Mouse (Mus musculus) stomach, embryonic 16.5 days (tissue): ENCODE measurements around the gene Tbx4. TPM values are rescaled to one million over a fixed set of nuclear protein-coding genes. Genes with fewer than 3 reads are reported as not detected.

ENCODE experiments used
- ATAC-seq: fragments of 200-750 bp; cut with Nextera tagmentation; 2 replicates; pipeline ENCODE4 v1.8.0; 2017; ENCODE audit warnings: moderate number of reproducible peaks, moderate TSS enrichment; ENCODE audit not compliant: insufficient read depth, low FRiP score
- H3K27ac ChIP-seq: fragments of 300-500 bp; sonication (generic); 2 replicates; pipeline ENCODE4 v1.5.1; 2014; ENCODE audit warnings: low read length
- H3K27me3 ChIP-seq: fragments of 300-500 bp; sonication (generic); 2 replicates; pipeline ENCODE4 v1.6.1; 2014; ENCODE audit warnings: low read length, control low read depth, mixed read lengths; ENCODE audit not compliant: control insufficient read depth, insufficient read depth
- H3K36me3 ChIP-seq: fragments of 300-500 bp; sonication (generic); 2 replicates; pipeline ENCODE4 v1.6.1; 2014; ENCODE audit warnings: low read length; ENCODE audit not compliant: control insufficient read depth, insufficient read depth
- H3K4me1 ChIP-seq: fragments of 300-500 bp; sonication (generic); 2 replicates; pipeline ENCODE4 v1.6.1; 2014; ENCODE audit warnings: low read length, control low read depth, mixed read lengths; ENCODE audit not compliant: control insufficient read depth, insufficient read depth
- H3K4me2 ChIP-seq: fragments of 300-500 bp; sonication (generic); 2 replicates; pipeline ENCODE4 v1.6.1; 2014; ENCODE audit warnings: low read depth, low read length, mixed read lengths
- H3K4me3 ChIP-seq: fragments of 300-500 bp; sonication (generic); replicated peaks from 2 replicates; pipeline ENCODE4 v1.5.1; 2014; ENCODE audit warnings: mild to moderate bottlenecking, low read length
- H3K9ac ChIP-seq: fragments of 300-500 bp; sonication (generic); 2 replicates; pipeline ENCODE4 v1.6.1; 2014; ENCODE audit warnings: low read length
- H3K9me3 ChIP-seq: fragments of 300-500 bp; sonication (generic); replicated peaks from 2 replicates; pipeline ENCODE4 v1.6.1; 2016; ENCODE audit warnings: low read length, control low read depth; ENCODE audit not compliant: control insufficient read depth
- WGBS: fragments of 180-500 bp; shearing (Covaris S2); extraction: QIAGEN DNeasy Blood & Tissue Kit; methylation state at CpG from one replicate; pipeline ENCODE4 v1.1.7; 2014; 5-methylcytosine and 5-hydroxymethylcytosine counted together
- polyA plus RNA-seq: library from polyadenylated mRNA; unstranded; fragments of >200 nt; fragmentation: Nextera tagmentation; extraction: Ambion mirVana; gene quantifications from 2 replicates; pipeline ENCODE4 v1.2.1, GENCODE M21; 2015

The Tbx4 gene
- polyA plus RNA-seq, 1 experiment from 2014 or later: 0.17 TPM

- Histone ChIP-seq H3K4me3 (no peak overlapping the region), H3K36me3 (no peaks in the 10 kb centered on the region), H3K4me2 (no peak overlapping the region), H3K9me3 (no peaks in the 10 kb centered on the region), H3K4me1 (no peaks in the 10 kb centered on the region), H3K9ac (no peak overlapping the region), H3K27me3 (no peaks in the 10 kb centered on the region), H3K27ac (no peak overlapping the region)
- WGBS: 82% methylated on average over 10 of the region's 10 CpGs
- no peak for ATAC-seq
Observed at GRCm38 (mm10) chr11:85948765-85949164, 62.5 kb downstream of the Tbx4 start.

GRCm38 (mm10) chr11:85949749-85950148, 63.5 kb downstream of the Tbx4 start:
- Histone ChIP-seq H3K9ac (no peak overlapping the region), H3K4me1 (no peaks in the 10 kb centered on the region), H3K9me3 (no peaks in the 10 kb centered on the region), H3K4me3 (no peak overlapping the region), H3K36me3 (no peaks in the 10 kb centered on the region), H3K4me2 (no peak overlapping the region), H3K27me3 (no peaks in the 10 kb centered on the region), H3K27ac (no peak overlapping the region)
- no peak for ATAC-seq
- WGBS: 82% methylated on average over 2 of the region's 2 CpGs

- no peak for ATAC-seq
- no peaks in the 10 kb centered on the region for H3K27me3 ChIP-seq
- 75% methylated on average over 4 of the region's 4 CpGs for WGBS
Observed at GRCm38 (mm10) chr11:85952538-85952937, 66.3 kb downstream of the Tbx4 start.

GRCm38 (mm10) chr11:85955611-85956010, 69.4 kb downstream of the Tbx4 start:
- H3K27me3 ChIP-seq: no peaks in the 10 kb centered on the region
- H3K4me2 ChIP-seq: no peak overlapping the region
- H3K36me3 ChIP-seq: no peaks in the 10 kb centered on the region
- no peak overlapping the region for H3K27ac ChIP-seq
- H3K9me3 ChIP-seq: no peaks in the 10 kb centered on the region
- no peaks in the 10 kb centered on the region for H3K4me1 ChIP-seq
- no peak for ATAC-seq
- no peak overlapping the region for H3K4me3 ChIP-seq
- 32% methylated on average over 12 of the region's 12 CpGs for WGBS
- H3K9ac ChIP-seq: no peak overlapping the region

More at GRCm38 (mm10) chr11:85952538-85952937, 66.3 kb downstream of the Tbx4 start:
- no peaks in the 10 kb centered on the region for H3K9me3 ChIP-seq
- H3K9ac ChIP-seq: no peak overlapping the region
- H3K4me1 ChIP-seq: no peaks in the 10 kb centered on the region
- H3K4me3 ChIP-seq: no peak overlapping the region
- no peaks in the 10 kb centered on the region for H3K36me3 ChIP-seq
- no peak overlapping the region for H3K27ac ChIP-seq
- H3K4me2 ChIP-seq: no peak overlapping the region

- H3K4me1 ChIP-seq: no peaks in the 10 kb centered on the region
- no peak overlapping the region for H3K4me2 ChIP-seq
- 72% methylated on average over 10 of the region's 10 CpGs for WGBS
- no peak overlapping the region for H3K4me3 ChIP-seq
- H3K27ac ChIP-seq: no peak overlapping the region
- H3K27me3 ChIP-seq: no peaks in the 10 kb centered on the region
- ATAC-seq: no peak
- H3K9me3 ChIP-seq: no peaks in the 10 kb centered on the region
- H3K9ac ChIP-seq: no peak overlapping the region
- H3K36me3 ChIP-seq: no peaks in the 10 kb centered on the region
Observed at GRCm38 (mm10) chr11:85956422-85956821, 70.2 kb downstream of the Tbx4 start.

- H3K27ac ChIP-seq: no peak overlapping the region
- no peaks in the 10 kb centered on the region for H3K36me3 ChIP-seq
- H3K4me1 ChIP-seq: no peaks in the 10 kb centered on the region
- no peaks in the 10 kb centered on the region for H3K9me3 ChIP-seq
- WGBS: 82% methylated on average over 6 of the region's 6 CpGs
- 0 out of 2 replicates have a peak, but pooled peaks cover 3% of the 10 kb centered on the region for H3K27me3 ChIP-seq
- no peak overlapping the region for H3K4me3 ChIP-seq
- H3K4me2 ChIP-seq: no peak overlapping the region
- H3K9ac ChIP-seq: no peak overlapping the region
- no peak for ATAC-seq
Observed at GRCm38 (mm10) chr11:85956950-85957778, 70.9 kb downstream of the Tbx4 start.

- H3K27ac ChIP-seq: no peak overlapping the region
- no peaks in the 10 kb centered on the region for H3K36me3 ChIP-seq
- no peak for ATAC-seq
- no peak overlapping the region for H3K4me2 ChIP-seq
- no peak overlapping the region for H3K4me3 ChIP-seq
- no peaks in the 10 kb centered on the region for H3K4me1 ChIP-seq
- H3K27me3 ChIP-seq: 0 out of 2 replicates have a peak, but pooled peaks cover 4% of the 10 kb centered on the region
- no peak overlapping the region for H3K9ac ChIP-seq
- WGBS: 85% methylated on average over 5 of the region's 5 CpGs
- H3K9me3 ChIP-seq: no peaks in the 10 kb centered on the region
Observed at GRCm38 (mm10) chr11:85959837-85960236, 73.6 kb downstream of the Tbx4 start.

GRCm38 (mm10) chr11:85960273-85960672, 74.1 kb downstream of the Tbx4 start:
- Histone ChIP-seq H3K27ac (no peak overlapping the region), H3K4me1 (no peaks in the 10 kb centered on the region), H3K4me2 (no peak overlapping the region), H3K4me3 (no peak overlapping the region), H3K36me3 (no peaks in the 10 kb centered on the region), H3K9ac (no peak overlapping the region), H3K9me3 (no peaks in the 10 kb centered on the region), H3K27me3 (0 out of 2 replicates have a peak, but pooled peaks cover 4% of the 10 kb centered on the region)
- 68% methylated on average over 6 of the region's 6 CpGs for WGBS
- no peak for ATAC-seq

- 47% methylated on average over 9 of the region's 9 CpGs for WGBS
- no peaks in the 10 kb centered on the region for H3K9me3 ChIP-seq
- no peak overlapping the region for H3K27ac ChIP-seq
- H3K4me3 ChIP-seq: no peak overlapping the region
- ATAC-seq: no peak
- no peak overlapping the region for H3K9ac ChIP-seq
- no peak overlapping the region for H3K4me2 ChIP-seq
- 0 out of 2 replicates have a peak, but pooled peaks cover 4% of the 10 kb centered on the region for H3K27me3 ChIP-seq
- H3K4me1 ChIP-seq: no peaks in the 10 kb centered on the region
- H3K36me3 ChIP-seq: no peaks in the 10 kb centered on the region
Observed at GRCm38 (mm10) chr11:85961498-85961897, 75.3 kb downstream of the Tbx4 start.
